Mouse (Mus musculus): ENCODE results near the gene Nol4l. TPM values are rescaled to one million over a fixed set of nuclear protein-coding genes. Genes with fewer than 3 reads are reported as not detected.
A peak's percentile ranks its signal among the peaks of the same experiment; 100 is the strongest.

The Nol4l gene
- polyA plus RNA-seq, 1 experiment: 47.5 TPM

GRCm38 (mm10) chr2:153437306-153437659, 92.5 kb downstream of the Nol4l start:
- Histone ChIP-seq H3K27ac (ENCODE audit: insufficient read depth, low read depth, low read length) (peak overlapping the region; percentile 66), H3K4me1 (ENCODE audit: control insufficient read depth, insufficient read depth, insufficient read length, low read length) (peaks cover 53% of the 10 kb centered on the region)
- WGBS: 28% methylated on average over 2 of the region's 2 CpGs

GRCm38 (mm10) chr2:153436641-153437305, 93.0 kb downstream of the Nol4l start:
- H3K4me3 ChIP-seq (ENCODE audit: low read depth, low read length): no peak overlapping the region
- WGBS: 12% methylated on average over 6 of the region's 6 CpGs
- no peaks in the 10 kb centered on the region for H3K27me3 ChIP-seq (ENCODE audit: control insufficient read depth, insufficient read depth, low read length)
- TF ChIP-seq POLR2A (IDR thresholded peaks at IDR 0.05; ENCODE audit: low read depth, low read length) (no peak), CTCF (IDR thresholded peaks at IDR 0.05; ENCODE audit: extremely low read depth, insufficient read length, insufficient replicate concordance, low read depth, low read length) (no peak)
- peak overlapping the region; percentile 66 for H3K27ac ChIP-seq (ENCODE audit: insufficient read depth, low read depth, low read length)
- H3K36me3 ChIP-seq (ENCODE audit: control insufficient read depth, insufficient read depth, low read length): peaks cover 6% of the 10 kb centered on the region
- peaks cover 49% of the 10 kb centered on the region for H3K4me1 ChIP-seq (ENCODE audit: control insufficient read depth, insufficient read depth, insufficient read length, low read length)

More at GRCm38 (mm10) chr2:153437306-153437659, 92.5 kb downstream of the Nol4l start:
- no peak for TF ChIP-seq CTCF (IDR thresholded peaks at IDR 0.05; ENCODE audit: extremely low read depth, insufficient read length, insufficient replicate concordance, low read depth, low read length)
- no peak for TF ChIP-seq POLR2A (IDR thresholded peaks at IDR 0.05; ENCODE audit: low read depth, low read length)
- Histone ChIP-seq H3K27me3 (ENCODE audit: control insufficient read depth, insufficient read depth, low read length) (no peaks in the 10 kb centered on the region), H3K4me3 (ENCODE audit: low read depth, low read length) (no peak overlapping the region), H3K36me3 (ENCODE audit: control insufficient read depth, insufficient read depth, low read length) (peaks cover 6% of the 10 kb centered on the region)

- peaks cover 39% of the 10 kb centered on the region for H3K4me1 ChIP-seq (ENCODE audit: control insufficient read depth, insufficient read depth, insufficient read length, low read length)
- peaks cover 19% of the 10 kb centered on the region for H3K36me3 ChIP-seq (ENCODE audit: control insufficient read depth, insufficient read depth, low read length)
- peak overlapping the region; percentile 56 for H3K27ac ChIP-seq (ENCODE audit: insufficient read depth, low read depth, low read length)
- no peak overlapping the region for H3K4me3 ChIP-seq (ENCODE audit: low read depth, low read length)
- 26% methylated on average over 9 of the region's 9 CpGs for WGBS
- no peaks in the 10 kb centered on the region for H3K27me3 ChIP-seq (ENCODE audit: control insufficient read depth, insufficient read depth, low read length)
- TF ChIP-seq POLR2A (IDR thresholded peaks at IDR 0.05; ENCODE audit: low read depth, low read length): no peak
- TF ChIP-seq CTCF (IDR thresholded peaks at IDR 0.05; ENCODE audit: extremely low read depth, insufficient read length, insufficient replicate concordance, low read depth, low read length): no peak
These were observed 94.6 kb downstream of the Nol4l start for GRCm38 (mm10) chr2:153434880-153435831.

- 53% methylated on average over 3 of the region's 3 CpGs for WGBS
- no peaks in the 10 kb centered on the region for H3K27me3 ChIP-seq (ENCODE audit: control insufficient read depth, insufficient read depth, low read length)
- peaks cover 40% of the 10 kb centered on the region for H3K4me1 ChIP-seq (ENCODE audit: control insufficient read depth, insufficient read depth, insufficient read length, low read length)
- H3K27ac ChIP-seq (ENCODE audit: insufficient read depth, low read depth, low read length): no peak overlapping the region
- no peak overlapping the region for H3K4me3 ChIP-seq (ENCODE audit: low read depth, low read length)
- H3K36me3 ChIP-seq (ENCODE audit: control insufficient read depth, insufficient read depth, low read length): peaks cover 24% of the 10 kb centered on the region
- no peak for TF ChIP-seq POLR2A (IDR thresholded peaks at IDR 0.05; ENCODE audit: low read depth, low read length)
- TF ChIP-seq CTCF (IDR thresholded peaks at IDR 0.05; ENCODE audit: extremely low read depth, insufficient read length, insufficient replicate concordance, low read depth, low read length): no peak
These were observed 95.9 kb downstream of the Nol4l start for GRCm38 (mm10) chr2:153433859-153434258.

GRCm38 (mm10) chr2:153432492-153432891, 97.3 kb downstream of the Nol4l start:
- no peak overlapping the region for H3K4me3 ChIP-seq (ENCODE audit: low read depth, low read length)
- peaks cover 42% of the 10 kb centered on the region for H3K4me1 ChIP-seq (ENCODE audit: control insufficient read depth, insufficient read depth, insufficient read length, low read length)
- TF ChIP-seq POLR2A (IDR thresholded peaks at IDR 0.05; ENCODE audit: low read depth, low read length) (no peak), CTCF (IDR thresholded peaks at IDR 0.05; ENCODE audit: extremely low read depth, insufficient read length, insufficient replicate concordance, low read depth, low read length) (no peak)
- H3K36me3 ChIP-seq (ENCODE audit: control insufficient read depth, insufficient read depth, low read length): peaks cover 24% of the 10 kb centered on the region
- H3K27me3 ChIP-seq (ENCODE audit: control insufficient read depth, insufficient read depth, low read length): no peaks in the 10 kb centered on the region
- WGBS: 80% methylated on average over 7 of the region's 7 CpGs
- no peak overlapping the region for H3K27ac ChIP-seq (ENCODE audit: insufficient read depth, low read depth, low read length)

- Histone ChIP-seq H3K27me3 (ENCODE audit: control insufficient read depth, insufficient read depth, low read length) (no peaks in the 10 kb centered on the region), H3K4me1 (ENCODE audit: control insufficient read depth, insufficient read depth, insufficient read length, low read length) (peaks cover 32% of the 10 kb centered on the region), H3K4me3 (ENCODE audit: low read depth, low read length) (no peak overlapping the region), H3K27ac (ENCODE audit: insufficient read depth, low read depth, low read length) (no peak overlapping the region), H3K36me3 (ENCODE audit: control insufficient read depth, insufficient read depth, low read length) (peaks cover 24% of the 10 kb centered on the region)
- no peak for TF ChIP-seq CTCF (IDR thresholded peaks at IDR 0.05; ENCODE audit: extremely low read depth, insufficient read length, insufficient replicate concordance, low read depth, low read length)
- no peak for TF ChIP-seq POLR2A (IDR thresholded peaks at IDR 0.05; ENCODE audit: low read depth, low read length)
- 82% methylated on average over 1 of the region's 1 CpGs for WGBS
These were observed 99.2 kb downstream of the Nol4l start for GRCm38 (mm10) chr2:153430571-153430970.

- H3K36me3 ChIP-seq (ENCODE audit: control insufficient read depth, insufficient read depth, low read length): peaks cover 22% of the 10 kb centered on the region
- peaks cover 35% of the 10 kb centered on the region for H3K4me1 ChIP-seq (ENCODE audit: control insufficient read depth, insufficient read depth, insufficient read length, low read length)
These were observed 101.3 kb downstream of the Nol4l start for GRCm38 (mm10) chr2:153428485-153428884.

More at GRCm38 (mm10) chr2:153428485-153428884, 101.3 kb downstream of the Nol4l start:
- peak overlapping the region; percentile 32; the same call in 1 of the 2 replicates for H3K27ac ChIP-seq (ENCODE audit: insufficient read depth, low read depth, low read length)
- no peak for TF ChIP-seq POLR2A (IDR thresholded peaks at IDR 0.05; ENCODE audit: low read depth, low read length)
- no peak for TF ChIP-seq CTCF (IDR thresholded peaks at IDR 0.05; ENCODE audit: extremely low read depth, insufficient read length, insufficient replicate concordance, low read depth, low read length)
- no peaks in the 10 kb centered on the region for H3K27me3 ChIP-seq (ENCODE audit: control insufficient read depth, insufficient read depth, low read length)
- WGBS: 52% methylated on average over 2 of the region's 2 CpGs
- no peak overlapping the region for H3K4me3 ChIP-seq (ENCODE audit: low read depth, low read length)

All from small intestine, adult 2 months (tissue).